Mouse (Mus musculus) cerebellum, postnatal 36 days (tissue): Measurements from ENCODE around the gene Fkbp8.

Experiments used
- DNase-seq, 2 experiments: peaks; one replicate each; pipeline ENCODE4 v3.0.0; 2021 to 2022; ENCODE audit warnings: mixed read lengths in 2 of 2

Gene Fkbp8

DNA sequence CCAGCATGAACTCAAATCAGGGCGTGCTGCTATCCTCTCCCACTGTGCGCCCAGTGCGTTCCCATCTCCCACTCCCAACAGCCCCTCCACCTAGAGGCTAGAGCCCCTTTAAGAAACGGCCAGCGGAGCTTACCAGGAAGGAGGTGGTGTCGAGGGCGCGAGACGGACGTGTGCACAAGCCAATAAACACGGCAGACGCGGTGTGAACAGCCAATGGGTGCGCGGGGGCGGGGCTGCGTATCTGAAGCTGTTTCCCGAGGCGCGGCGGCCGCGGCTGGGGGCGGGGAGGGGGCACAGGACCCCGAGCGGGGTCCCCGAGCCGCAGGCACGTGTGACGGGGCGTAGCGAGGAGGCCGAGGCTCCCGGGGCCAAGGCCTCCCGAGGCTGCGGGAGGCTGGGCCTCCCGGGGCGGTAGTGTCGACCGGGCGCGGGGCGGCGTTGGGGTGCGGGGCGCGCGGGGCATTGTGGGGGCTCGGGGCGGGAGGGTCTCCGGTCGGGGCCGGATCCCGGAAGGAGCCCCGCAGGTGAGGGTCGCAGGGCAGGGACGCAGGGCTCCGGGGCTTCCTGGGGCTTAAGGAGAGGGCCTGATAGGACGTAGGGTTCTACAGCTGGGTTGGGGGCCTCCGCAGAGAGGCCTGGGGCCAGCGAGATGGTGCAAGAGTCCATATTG lies at the start of gene Fkbp8, which contains the start of gene Kxd1:
Gene Fkbp8 (plus strand): TSS at position 213 of the 670 bp plus-strand sequence.
Gene Kxd1 (minus strand): TSS at position 445 of the 670 bp plus-strand sequence.
- peak; percentile 99 to 100 for DNase-seq

DNA sequence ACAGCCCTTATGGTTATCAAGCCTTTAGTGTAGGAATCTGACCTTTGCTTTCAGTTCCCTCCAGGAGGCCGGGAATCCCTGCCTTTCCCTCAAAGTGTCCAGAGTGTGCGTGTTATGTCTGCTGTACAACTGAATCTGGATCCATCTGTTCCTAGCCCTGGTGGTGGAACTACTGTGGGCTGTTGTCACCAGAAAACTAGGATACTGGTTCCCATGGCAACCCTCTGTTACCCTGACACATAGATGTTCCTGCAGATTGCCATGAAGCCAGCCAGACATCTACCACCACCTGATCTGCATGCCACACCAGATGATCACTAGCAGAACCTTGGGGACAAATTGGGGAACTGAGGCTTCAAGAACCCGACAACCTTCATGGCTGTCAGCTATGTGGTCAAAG lies 45.6 kb upstream of the Fkbp8 start:
- DNase-seq, result no peak

DNA sequence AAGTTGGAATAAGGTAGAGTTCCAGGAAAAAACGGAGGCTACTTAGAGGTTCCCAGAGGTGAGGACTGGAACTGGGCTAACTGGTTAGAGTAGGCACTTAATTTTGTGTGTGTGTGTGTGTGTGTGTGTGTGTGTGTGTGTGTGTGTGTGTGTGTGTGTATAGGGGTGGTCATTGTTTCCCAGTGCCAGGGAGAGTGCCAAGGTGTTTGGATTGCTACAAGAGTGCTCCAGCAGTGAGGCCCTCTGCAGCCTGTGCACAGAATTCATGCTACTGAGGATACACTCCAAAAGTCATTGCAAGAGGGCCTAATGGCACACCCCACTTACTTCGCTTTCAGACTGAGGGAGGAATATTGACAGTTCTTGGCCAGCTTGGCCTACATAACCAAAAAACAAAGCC lies 44.6 kb upstream of the Fkbp8 start:
- no peak for DNase-seq

DNA sequence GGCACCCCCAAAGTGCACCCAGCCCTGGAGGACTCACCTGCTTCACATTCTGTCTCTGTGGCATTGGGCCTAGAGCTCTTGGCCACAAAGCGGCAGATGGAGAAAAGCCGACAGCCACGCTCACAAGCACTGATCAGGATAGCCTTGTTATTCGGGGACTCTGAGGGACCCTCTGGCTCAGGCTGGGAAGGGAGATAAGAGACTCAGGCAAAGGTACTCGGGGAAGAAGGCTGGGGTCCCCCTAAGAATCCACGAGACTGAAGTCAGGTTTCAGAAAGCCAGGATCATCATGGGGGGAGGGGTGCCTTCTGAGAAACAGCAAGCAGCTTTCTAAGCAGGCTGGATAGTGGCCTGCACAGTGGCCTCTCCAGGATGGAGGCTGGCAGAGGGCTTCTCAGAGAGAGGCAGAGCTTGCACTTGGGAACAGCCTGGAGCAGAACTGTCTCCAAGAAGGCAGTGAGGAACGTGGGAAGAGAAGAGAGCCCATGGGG lies 41.3 kb upstream of the Fkbp8 start:
- DNase-seq, result peak; percentile 66 to 69

DNA sequence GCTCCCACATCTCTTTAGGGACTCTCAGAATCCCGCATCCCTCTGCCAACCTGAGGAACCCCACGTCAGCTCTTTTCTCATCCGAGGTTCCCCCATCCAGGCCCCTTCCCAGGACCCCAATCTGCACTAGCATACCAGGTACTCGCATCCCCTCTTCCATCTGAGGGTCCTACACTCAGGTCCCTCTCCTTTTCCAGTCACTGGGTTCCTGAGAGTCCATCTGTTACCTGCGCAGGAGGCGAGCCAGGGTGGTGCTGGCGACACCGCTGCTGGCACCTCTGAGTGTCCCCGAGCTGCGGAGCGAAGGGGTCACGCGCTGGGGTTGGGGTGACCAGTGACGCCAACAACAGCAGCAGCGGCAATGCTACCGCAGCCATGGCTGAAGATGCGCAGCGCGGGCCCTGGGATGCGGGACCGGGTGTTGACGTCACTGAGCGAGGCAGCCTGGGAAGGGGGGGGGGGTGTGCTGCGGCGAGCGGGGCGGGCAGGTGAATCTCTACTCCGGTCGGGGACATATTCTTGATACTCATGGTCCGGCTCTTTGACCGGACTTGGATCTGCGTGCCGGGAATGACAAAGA lies 40.5 kb upstream of the Fkbp8 start, which contains the start of gene Tmem59l:
Gene Tmem59l (minus strand): TSS at position 418 of the 580 bp plus-strand sequence.
- DNase-seq, result peak; percentile 77 to 81

DNA sequence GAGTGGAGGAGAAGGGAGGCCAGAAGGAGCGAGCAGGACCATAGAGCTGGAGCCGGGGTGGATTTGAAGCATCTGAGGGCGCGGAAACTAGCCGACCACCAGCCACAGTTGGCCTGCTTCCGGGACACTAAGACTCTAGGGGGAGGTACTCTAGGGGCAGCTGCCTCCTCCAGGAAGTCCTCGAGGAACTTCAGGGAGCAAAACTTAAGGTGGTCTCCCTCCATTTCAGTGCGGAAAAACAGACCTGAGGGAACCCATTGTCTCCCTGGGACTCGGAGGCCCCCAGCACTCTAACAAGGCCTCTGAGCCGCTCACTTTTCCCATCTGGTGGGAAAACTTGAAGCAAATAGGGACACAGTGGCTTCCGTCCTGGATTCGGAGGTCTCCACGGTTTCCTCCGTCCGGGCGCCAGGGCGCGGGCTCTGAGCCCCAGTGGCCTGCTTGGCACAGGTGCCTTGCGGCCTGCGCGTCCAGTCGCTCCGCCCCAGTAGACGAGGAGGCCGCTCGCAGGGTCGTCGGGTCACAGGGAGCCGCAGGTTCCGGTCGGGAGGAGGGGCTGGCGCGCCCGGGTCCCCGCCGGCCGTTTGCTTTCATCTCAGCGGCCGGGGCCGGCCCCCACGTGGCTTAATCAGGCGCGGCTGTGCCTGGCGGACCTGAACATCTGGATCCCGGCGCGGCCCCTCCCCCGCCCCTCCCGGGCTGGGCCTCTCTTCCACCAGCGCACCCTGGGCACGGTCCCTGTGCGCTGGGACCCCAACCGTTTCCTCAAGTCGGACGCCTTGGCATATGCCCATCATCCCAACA lies 39.3 kb upstream of the Fkbp8 start:
- DNase-seq, result peak in 1 of 2 experiments; percentile 52

DNA sequence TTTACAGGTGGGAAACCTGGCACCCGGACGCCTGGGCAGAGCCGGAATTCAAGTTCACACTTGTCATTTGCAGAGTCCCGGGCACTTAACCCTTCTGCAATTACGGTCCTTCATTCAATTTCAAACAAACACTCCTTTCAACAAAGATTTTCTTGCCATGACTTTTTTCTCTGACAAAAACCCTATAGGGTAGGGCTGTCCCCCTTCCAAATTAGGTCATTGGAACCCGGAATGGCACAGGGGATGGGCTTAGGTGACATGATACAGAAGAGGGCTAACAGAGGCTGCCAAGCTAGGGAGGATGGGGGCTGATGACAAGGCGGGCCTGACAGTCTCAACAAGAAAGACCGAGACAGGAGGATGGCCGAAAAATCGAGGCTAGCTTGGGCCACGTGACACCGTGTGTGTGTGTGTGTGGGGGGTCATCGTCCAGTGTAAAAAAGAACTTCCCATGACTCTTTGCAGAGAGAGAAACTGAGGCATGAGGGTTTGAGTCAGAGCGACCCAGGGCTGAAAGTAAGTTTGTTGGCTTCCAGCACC lies 38.5 kb upstream of the Fkbp8 start:
- DNase-seq, result no peak

DNA sequence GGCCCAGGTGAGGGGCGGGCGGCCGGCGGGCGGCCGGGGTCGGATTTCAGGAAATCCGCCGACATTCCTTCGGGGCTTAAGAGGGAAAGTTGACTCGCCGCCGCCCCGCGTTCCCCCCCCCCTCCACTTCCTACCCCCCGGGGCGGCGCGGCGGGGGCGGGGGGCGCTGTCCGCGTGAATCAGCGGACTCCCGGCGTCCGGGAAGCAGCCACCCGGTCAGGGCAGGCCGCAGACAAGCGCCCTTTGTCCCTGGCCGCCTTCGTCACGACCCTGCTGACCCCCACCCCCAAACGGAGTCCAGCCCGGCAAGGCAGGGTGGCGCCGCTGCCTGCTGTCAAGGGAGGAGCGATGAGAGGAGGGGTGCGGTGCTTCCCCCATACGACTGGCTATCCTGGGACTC lies 37.9 kb upstream of the Fkbp8 start:
- DNase-seq, result no peak

DNA sequence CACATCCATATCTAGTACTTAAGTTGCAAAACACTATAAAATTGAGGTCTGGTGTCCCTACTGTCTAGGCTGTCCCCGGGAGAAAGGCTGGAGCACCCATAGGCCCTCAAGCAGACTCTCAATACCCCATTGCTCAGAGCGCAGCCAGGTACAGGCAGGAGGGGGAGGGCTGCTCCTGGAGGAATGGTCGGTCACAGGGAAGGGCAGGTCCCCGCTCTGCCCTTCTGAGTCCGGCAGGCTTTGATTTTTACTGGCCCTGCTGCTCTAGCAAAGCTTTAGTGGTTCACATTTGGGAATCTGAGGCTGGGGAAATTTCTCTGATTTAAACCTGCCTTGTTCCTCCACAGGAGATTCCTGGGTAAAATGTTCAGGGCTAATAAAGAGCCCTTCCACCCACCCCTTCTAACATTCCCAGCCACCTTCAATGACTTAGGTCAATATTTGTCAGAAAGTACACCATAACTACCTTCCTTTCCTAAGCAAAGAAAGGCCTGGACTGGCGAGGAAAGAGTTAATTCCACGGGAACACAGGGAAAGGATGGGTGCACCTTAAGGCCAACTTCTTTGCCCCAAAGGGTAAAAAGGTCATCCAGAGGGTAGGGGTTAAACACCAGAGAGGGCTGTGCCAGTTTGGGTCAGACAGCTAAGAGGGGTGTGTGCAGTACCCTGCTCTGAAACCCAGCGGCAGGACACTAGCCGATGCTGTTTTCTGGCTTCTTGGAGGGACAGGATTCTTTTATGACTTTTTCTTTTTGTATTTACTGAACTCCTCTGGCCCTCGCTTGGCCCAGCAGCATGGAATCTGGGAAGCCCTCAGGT lies 37.3 kb upstream of the Fkbp8 start:
- no peak for DNase-seq

DNA sequence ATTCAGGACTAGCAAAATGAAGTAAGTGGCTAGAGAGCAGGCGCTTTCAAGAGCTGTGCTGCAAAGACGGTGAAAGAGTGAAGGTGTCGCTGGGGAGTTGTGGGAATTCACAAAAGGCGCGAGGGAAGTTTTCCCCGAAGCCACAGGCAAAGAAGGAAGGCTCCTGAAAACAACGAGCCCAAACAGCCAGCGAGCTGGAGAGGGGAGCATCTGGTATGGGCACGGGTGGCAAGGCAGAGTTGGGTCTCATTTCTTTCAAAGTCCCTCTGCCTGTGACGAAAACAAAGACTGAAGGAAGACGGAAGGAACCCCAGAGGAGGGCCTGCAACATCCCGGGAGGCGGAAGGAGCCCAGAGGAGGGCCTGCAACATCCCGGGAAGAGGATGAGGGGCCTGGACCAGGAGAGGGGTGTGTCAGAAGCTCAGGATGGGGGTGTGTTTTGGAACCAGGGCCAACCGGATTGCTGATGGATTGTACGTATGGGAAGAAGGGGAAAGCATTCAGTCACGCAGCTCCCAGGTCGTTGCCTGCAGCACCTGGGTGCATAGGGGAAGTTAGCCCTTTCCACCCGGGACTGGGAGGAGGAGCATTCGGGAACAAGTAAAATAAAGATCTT lies 36.5 kb upstream of the Fkbp8 start:
- no peak for DNase-seq

DNA sequence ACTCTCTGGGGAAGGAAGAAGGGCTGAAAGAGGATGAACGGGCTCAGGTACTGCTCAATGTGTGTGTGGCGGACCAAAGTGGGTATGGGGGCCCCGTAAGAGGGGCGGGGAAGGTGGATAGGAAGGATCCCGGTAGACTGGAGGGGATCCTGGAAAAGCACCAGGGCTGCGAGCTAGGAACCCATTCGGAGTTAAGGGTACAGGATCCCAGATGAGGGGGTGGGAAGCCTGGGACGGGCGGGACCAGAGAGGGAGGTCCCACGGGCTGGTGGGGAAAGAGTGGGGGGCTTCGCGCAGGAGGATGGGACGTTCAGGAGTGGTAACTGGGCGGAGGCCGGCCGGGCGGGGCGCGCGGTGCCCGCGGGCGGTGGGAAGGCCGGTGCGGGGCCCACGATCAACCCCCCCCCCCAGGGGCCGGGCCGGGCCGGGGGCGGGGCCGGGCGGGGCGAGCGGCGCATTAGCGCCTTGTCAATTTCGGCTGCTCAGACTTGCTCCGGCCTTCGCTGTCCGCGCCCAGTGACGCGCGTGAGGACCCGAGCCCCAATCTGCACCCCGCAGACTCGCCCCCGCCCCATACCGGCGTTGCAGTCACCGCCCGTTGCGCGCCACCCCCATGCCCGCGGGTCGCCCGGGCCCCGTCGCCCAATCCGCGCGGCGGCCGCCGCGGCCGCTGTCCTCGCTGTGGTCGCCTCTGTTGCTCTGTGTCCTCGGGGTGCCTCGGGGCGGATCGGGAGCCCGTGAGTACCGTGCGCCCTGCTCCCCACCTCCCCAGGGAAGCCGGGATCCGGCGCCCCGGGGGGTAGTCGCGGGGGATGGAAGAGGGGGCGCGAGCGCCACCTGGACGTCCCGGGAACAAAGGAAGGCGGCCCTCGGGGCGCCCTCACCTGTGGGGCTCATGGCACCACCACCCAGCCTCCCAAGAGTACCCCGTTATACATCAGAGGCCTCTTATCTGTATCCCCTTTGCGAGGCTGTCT lies 34.6 kb upstream of the Fkbp8 start, which contains the start of gene Crlf1:
Gene Crlf1 (plus strand): TSS at position 495 of the 977 bp plus-strand sequence.
- DNase-seq, result no peak

DNA sequence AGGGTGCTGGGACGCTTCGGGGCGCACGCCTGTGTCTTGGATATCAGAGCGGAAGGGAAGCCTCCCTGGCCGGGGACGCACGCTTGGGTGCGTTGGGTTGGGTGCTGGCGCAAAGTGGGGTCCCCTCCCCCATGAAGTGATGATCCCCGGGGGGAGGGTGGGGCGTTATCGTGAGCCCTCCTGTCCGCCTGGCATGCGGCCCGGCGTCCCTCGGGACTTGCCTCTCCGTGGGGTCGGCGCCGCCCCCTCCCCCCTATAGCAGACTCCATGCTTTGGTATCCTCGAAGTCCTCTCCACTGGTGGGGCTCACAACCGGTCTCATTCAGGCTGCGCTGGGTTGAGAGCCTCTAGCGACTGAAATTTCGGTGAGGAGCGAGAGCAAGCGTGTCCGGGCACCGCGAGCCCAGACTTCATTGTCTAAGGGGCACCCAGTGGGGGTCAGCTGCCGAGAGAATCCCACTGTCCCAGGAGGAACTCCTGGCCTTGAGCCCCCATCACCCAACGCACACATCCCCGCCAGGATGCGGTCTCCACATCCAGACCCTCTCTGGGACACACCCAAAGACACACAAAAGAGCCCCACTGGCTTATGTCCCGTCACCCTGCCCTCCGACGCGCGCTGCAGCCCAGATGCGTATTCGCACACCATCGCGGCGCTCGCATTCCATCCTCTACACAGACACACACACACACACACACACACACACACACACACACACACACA lies 33.7 kb upstream of the Fkbp8 start:
- DNase-seq, result no peak

DNA sequence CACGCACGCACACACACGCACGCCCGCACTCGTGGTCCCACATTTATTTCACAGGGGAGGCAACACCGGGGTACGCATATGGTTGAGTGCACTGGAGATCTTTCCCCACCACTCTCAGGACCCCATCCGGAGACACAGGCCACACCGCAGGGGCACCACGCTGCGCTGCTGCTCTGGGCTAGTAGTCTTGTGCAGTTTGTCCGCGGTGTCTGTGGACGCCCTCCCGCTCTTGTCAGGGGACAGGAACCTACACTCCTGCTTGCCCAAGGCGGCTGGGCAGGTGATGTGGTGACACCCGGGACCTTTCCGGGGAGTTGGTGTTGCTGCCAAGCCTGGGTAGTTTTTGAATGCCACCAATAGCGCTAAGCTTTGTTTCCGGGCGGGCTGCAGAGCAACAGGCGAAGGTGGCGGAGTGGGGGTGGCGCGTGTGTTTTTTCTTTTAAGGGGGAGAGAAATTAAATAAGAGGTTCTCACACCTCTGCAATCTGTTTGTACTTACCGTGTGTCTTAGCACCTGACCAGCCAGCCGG lies 33.0 kb upstream of the Fkbp8 start:
- no peak for DNase-seq

DNA sequence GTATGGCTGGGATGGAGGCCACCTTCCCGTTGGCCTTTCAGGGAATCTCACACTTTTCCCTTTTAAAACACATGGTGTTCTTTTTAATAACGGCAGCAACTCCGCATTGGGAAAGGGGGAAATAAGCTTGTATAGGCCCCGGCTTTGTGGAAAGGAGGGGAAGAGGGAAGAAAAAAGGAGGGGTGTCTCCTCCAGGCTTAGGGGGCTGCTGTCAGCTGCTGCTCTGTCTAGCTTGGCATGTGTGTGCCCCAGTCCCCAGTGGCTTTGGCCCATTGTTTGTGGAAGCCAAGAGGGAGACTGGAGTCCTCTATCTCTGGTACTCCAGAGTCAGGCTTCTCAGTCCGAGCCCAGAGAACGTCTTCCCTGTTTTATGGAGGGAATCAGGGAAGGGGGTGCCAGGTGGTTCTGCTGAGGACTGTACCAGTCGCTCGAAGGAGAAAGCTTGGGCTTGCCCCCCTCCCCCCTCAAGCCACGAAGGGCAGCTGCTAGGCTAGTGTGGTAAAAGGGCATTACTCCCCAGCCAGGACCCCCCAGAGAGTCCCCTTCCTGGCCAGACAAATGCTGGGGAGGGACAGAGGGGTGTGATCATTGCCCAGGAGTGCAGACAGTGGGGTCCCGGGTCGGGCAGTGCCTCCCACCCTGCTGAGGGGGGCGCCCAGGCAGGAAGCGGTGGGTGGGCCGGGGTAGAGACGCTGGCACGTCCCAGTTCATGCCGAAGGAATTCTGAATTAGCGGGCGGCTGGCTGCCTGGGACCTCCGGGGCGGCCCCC lies 32.3 kb upstream of the Fkbp8 start:
- no peak for DNase-seq

DNA sequence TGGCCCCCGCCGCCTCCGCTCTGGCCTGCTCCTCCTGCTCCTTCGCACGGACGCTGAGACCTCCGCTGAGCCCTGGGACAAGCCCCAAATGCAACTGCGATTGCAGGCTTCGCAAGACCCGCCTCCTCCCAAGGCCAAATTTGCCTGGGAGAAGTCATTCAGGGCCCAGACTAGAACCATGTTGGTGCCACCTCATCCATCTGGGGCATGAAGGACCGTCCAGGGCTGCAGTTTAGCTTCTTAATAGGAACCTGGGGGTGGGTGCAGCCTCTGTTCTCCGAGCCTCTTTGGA lies 31.8 kb upstream of the Fkbp8 start:
- DNase-seq, result no peak

DNA sequence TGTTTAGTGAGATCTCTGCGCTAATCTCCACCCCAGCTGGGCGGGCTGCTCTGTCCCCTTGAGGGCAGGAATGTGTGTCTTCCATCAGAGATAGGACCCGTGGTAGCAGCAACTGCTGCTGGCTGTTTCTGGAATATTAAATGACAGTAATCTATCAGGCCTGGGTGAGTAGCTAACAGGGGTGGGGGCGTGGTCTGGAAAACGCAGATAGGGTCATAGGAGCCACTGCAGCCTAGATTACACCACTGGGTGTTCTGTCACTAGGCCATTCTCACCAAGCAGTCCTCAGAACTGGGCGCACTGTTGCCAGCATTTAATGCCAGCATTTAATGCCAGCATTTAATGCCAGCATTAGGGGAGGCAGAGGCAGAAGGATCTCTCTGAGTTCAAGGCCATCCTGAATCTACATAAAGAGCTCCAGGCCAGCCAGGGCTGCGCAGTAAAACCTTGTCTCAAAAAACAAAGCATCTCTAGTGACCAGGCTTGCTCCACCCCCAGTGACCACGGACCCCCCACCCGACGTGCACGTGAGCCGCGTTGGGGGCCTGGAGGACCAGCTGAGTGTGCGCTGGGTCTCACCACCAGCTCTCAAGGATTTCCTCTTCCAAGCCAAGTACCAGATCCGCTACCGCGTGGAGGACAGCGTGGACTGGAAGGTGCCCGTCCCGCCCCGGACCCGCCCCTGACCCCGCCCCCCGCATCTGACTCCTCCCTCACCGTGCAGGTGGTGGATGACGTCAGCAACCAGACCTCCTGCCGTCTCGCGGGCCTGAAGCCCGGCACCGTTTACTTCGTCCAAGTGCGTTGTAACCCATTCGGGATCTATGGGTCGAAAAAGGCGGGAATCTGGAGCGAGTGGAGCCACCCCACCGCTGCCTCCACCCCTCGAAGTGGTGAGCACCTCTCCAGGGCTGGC lies 26.9 kb upstream of the Fkbp8 start:
- peak; percentile 73 for DNase-seq

DNA sequence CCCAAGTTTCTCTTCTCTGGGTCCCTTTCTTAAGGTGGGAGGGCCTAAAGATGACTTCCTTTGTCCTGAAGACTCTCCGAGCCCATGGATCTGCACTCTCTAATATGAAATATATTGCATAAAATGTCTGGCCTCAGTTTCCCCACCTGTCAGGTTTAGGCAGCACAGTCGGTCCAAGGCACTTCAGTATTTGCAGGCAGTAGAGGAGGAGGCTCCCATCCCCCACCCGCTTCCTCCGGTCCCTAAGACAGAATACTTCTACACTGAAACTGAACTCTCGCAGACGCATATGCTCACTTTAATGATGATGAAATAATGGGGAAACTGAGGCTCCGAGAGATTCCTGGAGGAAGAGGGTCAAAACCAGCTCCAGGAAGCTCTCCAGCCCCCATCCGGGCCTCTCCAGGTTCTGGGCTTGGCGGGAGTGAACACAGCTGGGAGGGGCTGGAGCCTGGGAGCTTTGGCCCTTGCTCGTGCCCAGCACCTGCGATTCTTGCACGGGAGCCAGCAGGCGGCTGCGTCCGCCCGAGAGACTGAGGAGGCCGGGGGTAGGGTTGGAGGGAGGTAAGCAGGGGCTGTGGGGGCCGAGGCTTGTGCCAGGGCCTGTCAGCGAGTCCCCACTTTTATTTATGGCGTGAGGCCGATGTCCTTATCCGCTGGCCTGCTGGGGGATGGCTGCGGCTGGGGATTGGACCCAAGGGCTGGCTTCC lies 25.5 kb upstream of the Fkbp8 start:
- DNase-seq, result peak; percentile 44 to 52
